20 mouse cellular contexts compared by ENCODE assay signal in the genomic region with DNA sequence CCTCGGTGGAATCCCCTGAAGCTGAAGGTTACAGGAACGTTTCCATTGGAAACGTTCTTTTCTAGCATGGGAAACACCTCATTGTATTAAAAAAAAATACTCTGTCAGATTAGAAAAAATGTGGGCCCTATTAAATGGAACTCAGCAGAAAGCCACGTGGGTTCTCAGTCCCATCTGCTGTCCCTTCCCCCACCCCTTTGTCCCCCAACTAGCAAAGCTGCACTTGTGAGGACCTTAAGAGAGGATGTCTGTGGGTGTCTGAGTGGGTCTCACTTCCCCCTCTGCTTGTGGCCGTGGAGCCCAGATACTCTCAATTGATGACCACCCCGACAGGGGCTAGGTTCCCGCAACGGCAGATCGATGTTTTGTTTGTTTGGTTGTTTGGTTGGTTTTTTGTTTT. TPM values are rescaled to one million over a fixed set of nuclear protein-coding genes. Genes with fewer than 3 reads are reported as not detected.
DNase-seq lines count a peak whose midpoint lies in the region; TF ChIP-seq lines count a peak whose summit lies in the region.
"Had no signal": no experiment of that assay in that cellular context is flagged by ENCODE, and none has a peak within 500 bp of the region (broad histone marks: within the 10 kb centered on the region; RNA-seq: fewer than 3 reads in every experiment).

No protein-coding gene starts in this region.

- TF ChIP-seq POLR2A in brain, embryonic 14.5 days (IDR thresholded peaks at IDR 0.05; ENCODE audit: borderline replicate concordance, extremely low read depth, insufficient read depth, insufficient read length, poor library complexity, severe bottlenecking) = no peak

- TF ChIP-seq CTCF in layer of hippocampus, adult 2 months (conservative IDR thresholded peaks at IDR 0.05) = no peak
- no peak for TF ChIP-seq CTCF in brain, embryonic 14.5 days (IDR thresholded peaks at IDR 0.05; ENCODE audit: borderline replicate concordance, extremely low read depth, insufficient read depth, insufficient read length)

- DNase-seq in cerebellum, postnatal 10 days = peak; percentile 54 to 62
- DNase-seq in cerebellum, postnatal 14 days = no peak
- no peak for DNase-seq in layer of hippocampus, adult 2 months (ENCODE audit: low spot score in 2 of 2)
- no peak for DNase-seq in layer of hippocampus, adult 11-12 months (ENCODE audit: low spot score)
- DNase-seq in brain, embryonic 14.5 days (ENCODE audit: low read depth) = peak; percentile 57
- DNase-seq in lung, postnatal 4 days = no peak
- DNase-seq: adrenal gland, adult 2 months; adrenal gland, adult 8-10 months; adrenal gland, postnatal 10 days; adrenal gland, postnatal 14 days; adrenal gland, postnatal 25 days; adrenal gland, postnatal 36 days; B cell, adult 2 months; cerebellum, adult 11 months; cerebellum, adult 11-12 months; cerebellum, adult 18-20 months; cerebellum, adult 2 months had no signal

- H3K27ac ChIP-seq in layer of hippocampus, adult 2 months = peak overlapping the region; percentile 74

- H3K4me3 ChIP-seq in layer of hippocampus, adult 2 months = no peak overlapping the region

RNA-seq across cellular contexts. Expression of gene Unc5a, which starts 27.5 kb away (rescaled TPM):
- 100 to 1,000 TPM; 146 to 148 TPM for total RNA-seq in layer of hippocampus, adult 2 months (2021)
- 29.2 and 29.7 TPM in 2 replicates for polyA plus RNA-seq in brain, embryonic 14.5 days (2012; rRNA removed)
- total RNA-seq: G1E, MEL had no signal
- polyA plus RNA-seq: Patski had no signal

Comparison
In these comparisons a context has a peak if more than half of its experiments do, and no peak if none do; other contexts are left out.
1. DNase-seq: peak in cerebellum, postnatal 10 days (2 of 2) and brain, embryonic 14.5 days (single experiment); none in cerebellum, postnatal 14 days (0 of 2), layer of hippocampus, adult 2 months (0 of 2), layer of hippocampus, adult 11-12 months (single experiment) and lung, postnatal 4 days (0 of 2).